Mouse (Mus musculus): ENCODE data around the gene Clic1.
A peak's percentile ranks its signal among the peaks of the same experiment; 100 is the strongest.

Gene Clic1

GRCm38 (mm10) chr17:35045807-35046680 lies 3.7 kb upstream of the Clic1 start:
- DNase-seq = no peak

DNA sequence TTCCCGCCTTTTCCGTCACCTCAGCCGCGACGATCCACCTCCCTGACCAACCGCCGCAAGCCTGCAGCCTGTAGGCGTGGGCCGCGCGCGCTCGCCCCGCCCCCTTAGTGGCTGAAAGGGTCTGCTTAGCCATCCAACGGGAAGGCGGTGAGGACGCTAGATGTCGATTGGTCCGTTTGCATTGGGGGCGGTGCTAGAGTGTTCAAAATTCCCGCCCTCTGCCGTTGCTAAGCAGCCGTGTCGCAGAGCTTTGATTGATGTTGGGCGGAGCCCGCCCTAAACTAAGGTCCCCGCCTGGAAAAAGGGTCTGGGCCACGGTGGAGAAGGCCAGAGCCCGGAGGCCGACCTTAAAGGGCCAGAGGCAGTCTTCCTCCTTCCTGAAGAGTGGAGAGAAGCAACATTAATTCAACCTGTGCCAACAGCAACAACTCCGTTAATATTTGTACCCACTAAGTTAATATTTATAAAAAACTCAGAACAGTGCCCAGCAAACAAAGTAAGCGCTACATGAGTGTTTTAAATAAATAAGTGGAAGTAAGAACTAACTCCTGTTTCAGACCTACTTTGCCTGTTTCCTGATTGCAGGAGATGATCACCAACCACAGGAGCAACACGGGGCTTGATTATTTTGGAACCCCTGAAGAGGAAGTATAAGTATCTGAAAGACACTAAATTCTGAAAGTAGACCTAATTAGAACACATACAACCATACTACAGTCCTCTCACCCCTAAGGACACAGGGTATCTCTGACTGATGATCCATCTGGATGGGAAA lies 2.9 kb upstream of the Clic1 start, which contains the start of gene Msh5:
TSS of gene Msh5 (minus strand) at position 65 of the 775 bp plus-strand sequence.
- DNase-seq = peak; percentile 100

GRCm38 (mm10) chr17:35047688-35048087 lies 2.1 kb upstream of the Clic1 start:
- peak; percentile 86 for DNase-seq

DNA sequence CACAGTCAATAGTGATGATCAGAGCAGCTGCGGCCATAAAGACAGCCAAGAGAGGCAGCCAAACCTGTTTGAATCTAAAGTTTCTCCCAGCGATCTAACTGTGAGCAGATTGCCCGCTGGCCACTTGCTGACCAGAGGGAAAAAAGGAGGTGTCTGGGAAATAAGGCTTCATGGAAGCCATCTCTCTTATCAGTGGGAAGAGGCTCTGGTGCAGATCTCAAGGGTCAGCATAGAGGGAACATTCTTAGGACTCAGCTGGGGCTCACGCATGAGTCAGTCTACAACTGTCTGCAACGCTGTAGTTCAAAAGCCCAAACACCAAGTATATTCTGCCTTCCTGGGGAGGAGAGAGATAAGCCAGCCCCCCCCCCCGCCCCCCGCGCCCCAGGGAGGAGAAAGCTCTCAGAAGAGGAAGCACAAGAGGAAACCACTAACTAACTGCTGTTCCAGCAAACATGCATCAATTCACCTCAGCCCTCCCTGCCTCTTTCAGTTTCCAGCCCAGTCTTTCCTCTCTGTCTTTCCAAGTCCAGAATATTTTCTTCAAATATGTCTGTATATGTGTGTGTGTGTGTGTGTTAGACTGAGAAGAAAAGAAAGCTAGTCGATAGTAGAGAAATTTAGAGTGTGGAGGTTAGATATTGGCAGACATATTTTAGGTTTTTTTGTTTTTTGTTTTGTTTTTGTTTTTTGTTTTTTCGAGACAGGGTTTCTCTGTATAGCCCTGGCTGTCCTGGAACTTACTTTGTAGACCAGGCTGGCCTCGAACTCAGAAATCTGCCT lies 1.4 kb upstream of the Clic1 start:
- peak; percentile 95 for DNase-seq

- peak; percentile 87 for DNase-seq
These were observed 780 bp upstream of the Clic1 start for GRCm38 (mm10) chr17:35048932-35049440.

DNA sequence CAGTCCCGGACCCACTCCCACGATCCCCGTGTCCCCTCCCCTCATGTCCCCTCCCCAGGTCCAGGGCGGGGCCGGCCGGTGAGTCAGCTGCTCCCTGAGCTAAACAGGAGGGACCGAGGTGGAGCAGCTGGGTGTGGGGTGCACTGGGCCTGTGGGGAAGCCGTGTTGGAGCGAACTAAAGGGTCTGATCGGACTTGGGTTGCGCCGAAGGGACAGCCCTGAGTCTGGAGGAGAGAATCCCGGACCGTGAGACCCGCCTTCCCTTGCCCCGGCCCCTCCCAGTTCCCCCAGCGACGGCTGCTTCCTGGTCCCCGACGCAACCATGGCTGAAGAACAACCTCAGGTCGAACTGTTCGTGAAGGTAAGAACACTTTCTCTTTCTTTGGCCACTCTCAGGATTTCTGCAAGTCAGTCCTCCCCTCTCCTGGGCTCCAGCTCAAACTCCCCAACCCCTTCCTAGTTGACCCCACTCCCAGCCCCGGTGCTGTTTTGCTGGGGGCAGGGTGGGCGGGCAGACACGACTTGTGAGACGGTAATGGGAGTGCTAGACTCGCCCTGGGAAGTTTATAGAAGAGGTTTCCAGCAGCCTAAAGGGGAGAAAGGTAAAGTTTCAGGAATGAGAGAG lies 472 bp downstream of the Clic1 start:
- peak; percentile 99 for DNase-seq

DNA sequence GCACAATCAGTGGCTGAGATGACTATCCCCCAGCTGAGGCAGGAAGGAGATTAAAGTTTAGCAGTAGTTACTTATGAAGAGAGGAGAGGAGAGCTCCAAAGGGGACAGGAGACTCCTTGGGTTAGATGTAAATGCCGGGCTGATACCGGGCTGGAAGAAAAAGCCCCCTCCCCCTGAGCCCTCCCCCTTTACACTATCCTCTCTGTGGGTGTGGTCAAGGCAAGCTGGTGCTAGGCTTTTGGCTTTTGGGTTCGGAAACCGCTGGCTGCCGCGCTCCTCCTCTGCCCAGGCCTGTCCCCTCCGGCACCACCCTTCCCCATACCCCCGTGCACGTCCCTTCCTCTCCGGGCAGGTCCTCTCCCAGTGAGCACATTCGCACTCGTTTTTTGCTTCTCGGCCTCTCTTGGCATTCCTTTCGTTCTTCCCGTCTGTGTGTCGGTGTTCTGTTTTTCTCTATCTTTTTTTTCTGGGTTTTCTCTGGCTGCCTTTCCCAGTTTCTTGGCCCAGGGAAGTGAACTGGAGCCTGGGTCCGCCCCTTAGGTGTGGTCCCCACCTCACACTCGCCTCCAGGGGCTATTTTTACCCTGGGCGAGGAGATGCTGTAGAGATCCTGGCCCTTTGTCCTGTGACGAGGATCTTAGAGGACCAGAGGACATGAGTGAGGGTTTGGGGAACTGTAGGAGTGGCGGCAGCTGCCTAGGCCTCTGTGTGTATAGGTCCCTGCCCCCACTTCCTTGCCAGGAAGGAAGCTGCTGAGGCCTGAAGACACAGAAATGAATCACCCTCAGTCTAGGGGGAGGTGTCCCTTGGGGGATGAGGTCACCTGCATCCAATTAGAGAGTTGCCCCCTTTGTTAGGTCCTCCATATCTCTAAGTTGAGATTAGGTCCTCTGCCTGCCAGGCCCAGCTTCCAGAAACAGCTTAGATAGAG lies 1.7 kb downstream of the Clic1 start:
- DNase-seq = peak; percentile 99

DNA sequence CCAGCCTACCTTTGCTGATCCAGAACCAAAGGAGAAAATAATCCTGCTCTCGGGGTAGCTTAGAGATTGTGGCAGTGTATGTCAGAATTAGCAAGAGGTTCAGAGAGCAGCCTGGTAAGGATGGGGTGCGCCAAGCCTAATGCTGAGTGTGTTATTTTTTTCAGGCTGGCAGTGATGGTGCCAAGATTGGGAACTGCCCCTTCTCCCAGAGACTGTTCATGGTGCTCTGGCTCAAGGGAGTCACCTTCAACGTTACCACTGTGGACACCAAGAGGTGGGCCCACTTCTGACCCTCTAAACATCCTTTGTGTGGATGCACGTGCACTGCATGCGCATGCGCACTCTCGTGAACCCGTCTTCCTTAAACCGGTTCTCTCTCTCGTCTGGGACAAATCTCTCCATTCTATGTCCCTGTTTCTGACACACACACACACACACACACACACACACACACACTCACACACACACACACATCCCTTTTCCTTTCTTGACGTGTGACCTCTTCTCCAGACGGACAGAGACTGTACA lies 2.6 kb downstream of the Clic1 start:
- peak; percentile 92 for DNase-seq

DNA sequence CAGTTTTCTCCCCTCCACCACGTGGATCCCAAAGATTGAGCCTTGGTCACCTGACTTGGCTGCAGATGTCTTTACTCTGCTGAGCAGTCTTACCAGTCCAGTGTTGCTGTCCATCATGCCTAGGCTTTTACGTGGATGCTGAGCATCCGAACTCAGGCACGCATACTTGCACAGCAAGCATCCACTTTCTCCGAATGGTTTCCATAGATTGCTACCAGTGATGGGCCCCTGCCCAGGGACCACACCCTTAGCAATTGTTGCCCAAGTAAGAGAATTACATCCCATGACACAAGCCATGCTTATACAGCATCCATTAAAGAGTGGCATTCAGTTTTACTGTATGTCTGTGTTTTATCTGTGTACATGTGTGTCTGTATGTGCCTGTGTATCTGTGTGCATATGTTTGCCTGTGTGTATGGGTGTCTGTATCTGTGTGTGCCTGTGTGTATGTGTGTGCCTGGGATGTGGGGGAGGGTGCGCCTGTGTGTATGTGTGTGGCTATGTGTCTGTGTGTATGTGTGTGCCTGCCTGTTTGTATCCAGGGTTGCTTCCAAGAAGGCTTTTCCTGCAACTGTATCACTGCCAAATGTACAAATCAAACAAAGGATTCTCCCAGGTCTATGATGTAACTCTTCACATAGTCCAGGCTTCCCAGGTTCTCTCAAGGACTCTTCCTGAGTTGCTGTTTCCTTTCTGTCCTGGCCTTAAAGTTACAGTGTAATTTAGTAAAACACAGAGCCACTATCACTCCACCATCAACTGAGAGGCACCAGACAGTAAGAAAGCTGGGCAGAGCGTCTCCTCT lies 6.1 kb downstream of the Clic1 start:
- DNase-seq = peak; percentile 94

DNA sequence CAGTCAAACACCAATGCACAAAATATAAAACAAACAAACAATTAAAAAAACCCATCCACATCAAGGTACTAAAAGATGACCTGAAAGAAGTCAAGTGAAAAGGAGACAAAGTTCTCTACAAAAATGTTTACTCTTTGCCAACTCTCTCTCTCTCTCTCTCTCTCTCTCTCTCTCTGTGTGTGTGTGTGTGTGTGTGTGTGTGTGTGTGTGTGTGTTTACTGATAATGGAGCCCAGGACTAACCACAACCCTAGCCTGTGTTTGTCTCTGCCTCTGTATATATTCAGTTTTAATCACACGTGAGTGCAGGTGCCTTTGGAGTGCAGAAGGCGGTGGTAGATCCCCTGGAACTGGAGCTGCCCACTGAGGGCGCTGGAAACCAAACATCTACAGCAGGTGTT lies 7.3 kb downstream of the Clic1 start:
- no peak for DNase-seq

DNA sequence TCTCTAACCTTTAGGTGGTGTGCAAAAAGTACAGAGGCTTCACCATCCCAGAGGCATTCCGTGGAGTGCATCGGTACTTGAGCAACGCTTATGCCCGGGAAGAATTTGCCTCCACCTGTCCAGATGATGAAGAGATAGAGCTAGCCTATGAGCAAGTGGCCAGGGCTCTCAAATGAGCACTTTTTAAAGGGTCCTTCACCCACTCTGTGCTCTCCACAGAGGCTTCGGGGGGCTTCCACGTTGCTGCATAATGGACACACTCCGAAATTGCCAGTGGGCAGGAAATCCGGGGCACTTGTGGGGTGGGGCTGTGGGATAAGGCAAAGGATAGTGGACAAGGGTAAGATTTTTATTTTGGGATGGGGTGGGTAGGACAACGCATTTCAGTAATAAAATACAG lies 8.6 kb downstream of the Clic1 start:
- peak; percentile 95 for DNase-seq

DNA sequence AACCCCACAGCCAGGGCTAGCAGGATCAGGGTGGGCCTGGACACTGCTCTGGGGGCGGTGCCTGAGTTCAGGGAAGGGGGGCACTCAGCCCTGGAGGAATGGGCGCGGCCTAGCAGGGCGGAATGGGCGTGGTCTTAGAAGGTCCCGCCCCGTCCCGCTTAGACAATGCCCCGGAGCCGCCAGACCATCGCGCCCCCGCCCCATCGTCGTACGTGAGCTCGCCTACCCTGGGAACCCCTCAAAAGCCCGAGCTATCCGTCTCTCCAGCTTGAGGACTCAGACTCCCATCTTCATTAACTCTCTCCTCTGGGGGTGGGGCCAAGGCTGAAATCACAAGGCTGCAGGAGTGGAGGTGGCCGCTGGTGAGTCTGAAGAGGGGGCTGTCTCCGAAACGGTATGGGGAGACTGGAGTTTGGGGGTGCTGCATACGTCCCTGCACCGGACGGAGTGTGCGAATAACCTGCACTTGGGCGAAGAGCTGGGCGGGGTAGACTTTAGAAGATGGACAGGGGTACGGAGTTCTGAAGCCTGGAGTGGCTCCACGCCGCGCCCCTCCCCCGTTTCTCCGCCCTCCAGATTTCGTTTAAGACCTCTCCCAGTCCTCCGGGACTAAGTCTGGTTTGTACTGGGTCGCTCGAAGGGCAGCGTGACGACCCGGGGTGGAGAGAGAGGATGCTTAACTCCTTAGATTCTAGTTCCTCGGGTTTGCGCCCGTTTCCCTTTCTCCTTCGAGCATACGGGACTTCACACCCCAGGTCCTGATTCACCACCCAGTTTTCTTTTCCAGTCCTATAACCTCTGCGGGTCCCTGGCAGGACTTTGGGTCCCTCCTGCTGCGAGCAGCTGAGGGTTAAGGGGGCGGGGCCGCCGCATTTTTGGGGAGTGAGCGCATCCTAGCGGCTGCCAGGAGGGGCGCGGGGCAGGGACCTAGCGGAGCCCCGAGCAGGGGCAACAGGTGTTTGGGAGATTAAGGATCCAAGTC lies 9.4 kb downstream of the Clic1 start, which contains the start of gene Ddah2:
TSS of gene Ddah2 (plus strand) at position 125 of the 982 bp plus-strand sequence.
- DNase-seq = peak; percentile 99

DNA sequence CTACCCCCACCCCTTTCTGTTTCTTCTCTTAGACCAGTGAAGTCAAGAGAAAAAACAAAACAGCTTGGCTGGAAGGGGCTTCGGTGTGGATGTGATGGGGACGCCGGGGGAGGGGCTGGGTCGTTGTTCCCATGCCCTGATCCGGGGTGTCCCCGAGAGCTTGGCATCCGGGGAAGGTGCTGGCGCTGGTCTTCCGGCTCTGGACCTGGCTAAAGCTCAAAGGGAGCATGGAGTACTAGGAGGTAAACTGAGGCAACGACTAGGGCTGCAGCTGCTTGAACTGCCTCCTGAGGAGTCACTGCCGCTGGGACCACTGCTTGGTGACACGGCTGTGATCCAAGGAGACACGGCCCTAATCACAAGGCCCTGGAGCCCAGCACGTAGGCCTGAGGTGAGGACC lies 10.3 kb downstream of the Clic1 start:
- DNase-seq = peak; percentile 95

DNA sequence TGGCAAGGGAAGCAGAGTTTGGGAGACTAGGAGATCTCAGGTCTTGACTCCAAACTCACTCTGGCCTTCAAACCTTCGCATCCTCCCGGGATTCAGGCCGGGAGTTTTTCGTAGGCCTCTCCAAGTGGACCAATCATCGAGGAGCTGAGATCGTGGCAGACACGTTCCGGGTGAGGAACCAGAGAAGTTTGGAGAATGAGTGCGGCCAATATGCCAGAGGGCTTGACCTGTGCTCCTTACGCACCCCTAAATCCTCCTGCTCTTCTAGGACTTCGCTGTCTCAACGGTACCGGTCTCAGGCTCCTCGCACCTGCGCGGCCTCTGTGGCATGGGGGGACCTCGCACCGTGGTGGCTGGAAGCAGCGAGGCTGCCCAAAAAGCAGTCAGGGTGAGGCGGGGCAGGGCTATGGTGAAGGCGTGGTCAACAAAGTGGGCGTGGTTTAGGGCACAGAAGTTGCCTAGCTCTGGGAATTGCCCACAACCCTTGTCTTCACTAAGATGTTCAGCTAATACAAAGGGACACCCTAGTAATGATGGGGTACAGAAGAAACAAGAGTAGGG lies 11.1 kb downstream of the Clic1 start:
- peak; percentile 96 for DNase-seq

- peak; percentile 92 for DNase-seq
These were observed 11.5 kb downstream of the Clic1 start for GRCm38 (mm10) chr17:35061299-35061698.

- DNase-seq = peak; percentile 94
These were observed 13.7 kb downstream of the Clic1 start for GRCm38 (mm10) chr17:35063466-35063865.

DNA sequence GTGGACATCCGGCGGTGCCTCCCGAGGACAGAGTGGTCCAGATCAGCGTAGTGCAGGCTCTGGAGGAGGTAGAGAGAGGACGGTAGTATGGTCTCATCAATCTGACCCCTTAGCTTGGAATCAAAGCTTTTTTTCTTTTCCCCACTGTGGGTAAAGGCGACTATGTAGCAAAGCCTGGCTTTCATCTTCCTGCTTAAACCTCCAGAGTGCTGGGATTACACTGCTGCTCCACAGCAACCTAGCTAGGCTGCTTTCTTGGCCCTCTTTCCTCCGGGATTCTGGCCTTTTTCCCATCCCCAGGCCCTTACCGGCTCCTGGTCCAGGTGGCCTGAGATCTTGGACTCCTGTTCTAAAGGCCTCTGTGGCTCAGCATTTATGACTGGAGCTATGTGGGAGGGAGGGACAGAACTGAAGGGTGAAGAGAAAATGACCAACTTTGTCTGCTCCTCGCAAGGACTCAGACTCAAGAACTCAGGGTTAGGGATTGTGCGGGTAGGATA lies 14.7 kb downstream of the Clic1 start:
- no peak for DNase-seq
